Mouse (Mus musculus) MEL (cell line): ENCODE measurements around the gene Tomm20. TPM values are rescaled to one million over a fixed set of nuclear protein-coding genes. Genes with fewer than 3 reads are reported as not detected.

Experiments
- DNase-seq: peaks from one replicate; pipeline ENCODE4 v3.0.0; 2011; ENCODE audit warnings: low read depth, low spot score
- H3K27ac ChIP-seq: 2 replicates; pipeline ENCODE4 v1.5.1; 2012; ENCODE audit warnings: low read depth, mild to moderate bottlenecking, control low read depth, low read length, moderate library complexity; ENCODE audit not compliant: control insufficient read depth
- H3K27me3 ChIP-seq, 2 experiments: fragments of 150-350 bp in 1 of 2; sonication (generic) in 1 of 2; 2 replicates each; pipeline ENCODE4 v1.6.1; 2012; ENCODE audit warnings: low read length in 2 of 2, mild to moderate bottlenecking in 2 of 2, improper control_type of control experiment in 1 of 2, moderate library complexity in 1 of 2; ENCODE audit not compliant: insufficient read depth in 2 of 2, control insufficient read depth in 1 of 2
- H3K36me3 ChIP-seq, 2 experiments: 2 replicates each; pipeline ENCODE4 v1.6.1; 2012 to 2014; ENCODE audit warnings: low read length in 2 of 2, improper control_type of control experiment in 1 of 2, inconsistent platforms in 1 of 2, mild to moderate bottlenecking in 1 of 2; ENCODE audit not compliant: insufficient read depth in 2 of 2, control insufficient read depth in 1 of 2
- H3K4me1 ChIP-seq, 2 experiments: fragments of 150-350 bp in 1 of 2; sonication (generic) in 1 of 2; 2 replicates each; pipeline ENCODE4 v1.6.1; 2012; ENCODE audit warnings: low read length in 2 of 2, improper control_type of control experiment in 1 of 2, mild to moderate bottlenecking in 1 of 2; ENCODE audit not compliant: insufficient read depth in 2 of 2, control insufficient read depth in 1 of 2
- H3K4me3 ChIP-seq, 2 experiments: fragments of 150-350 bp in 1 of 2; sonication (generic) in 1 of 2; 2 replicates each; pipeline ENCODE4 v1.5.1; 2012; ENCODE audit warnings: low read depth in 2 of 2, low read length in 2 of 2, mild to moderate bottlenecking in 2 of 2, moderate library complexity in 2 of 2, control low read depth in 1 of 2, improper control_type of control experiment in 1 of 2; ENCODE audit not compliant: control insufficient read depth in 1 of 2, insufficient read depth in 1 of 2
- H3K79me2 ChIP-seq: 2 replicates; pipeline ENCODE4 v1.6.1; 2012; ENCODE audit warnings: mild to moderate bottlenecking, low read length, moderate library complexity; ENCODE audit not compliant: control insufficient read depth, poor library complexity, insufficient read depth
- H3K9ac ChIP-seq: 2 replicates; pipeline ENCODE4 v1.6.1; 2012; ENCODE audit warnings: low read depth, mild to moderate bottlenecking, control low read depth, low read length, moderate library complexity; ENCODE audit not compliant: control insufficient read depth, poor library complexity, severe bottlenecking
- H3K9me3 ChIP-seq: fragments of 150-350 bp; sonication (generic); replicated peaks from 2 replicates; pipeline ENCODE4 v1.6.1; 2012; ENCODE audit warnings: mild to moderate bottlenecking, low read length, improper control_type of control experiment, moderate library complexity; ENCODE audit not compliant: insufficient read depth
- BHLHE40 ChIP-seq: IDR thresholded peaks from 2 replicates; pipeline ENCODE4 v1.6.1; 2012; ENCODE audit warnings: low read depth, mild to moderate bottlenecking, inconsistent platforms, low read length, improper control_type of control experiment, borderline replicate concordance
- CHD1 ChIP-seq: IDR thresholded peaks from 2 replicates; pipeline ENCODE4 v1.6.1; 2012; ENCODE audit warnings: low read depth, mild to moderate bottlenecking, inconsistent platforms, low read length, improper control_type of control experiment
- CHD2 ChIP-seq: IDR thresholded peaks from 2 replicates; pipeline ENCODE4 v1.6.1; 2011; ENCODE audit warnings: low read length, improper control_type of control experiment
- CTCF ChIP-seq, 3 experiments: IDR thresholded peaks in 2 of 3; conservative IDR thresholded peaks in 1 of 3; 2 replicates each; pipeline ENCODE4 v1.5.1; 2011 to 2012; ENCODE audit warnings: low read length in 3 of 3, low read depth in 2 of 3, mild to moderate bottlenecking in 2 of 3, improper control_type of control experiment in 1 of 3, inconsistent platforms in 1 of 3, mixed read lengths in 1 of 3, moderate library complexity in 1 of 3; ENCODE audit not compliant: control insufficient read depth in 1 of 3, insufficient read depth in 1 of 3, poor library complexity in 1 of 3, severe bottlenecking in 1 of 3
- E2F4 ChIP-seq: IDR thresholded peaks from 2 replicates; pipeline ENCODE4 v1.6.1; 2011; ENCODE audit warnings: low read depth, low read length, improper control_type of control experiment, borderline replicate concordance
- ELF1 ChIP-seq: IDR thresholded peaks from 2 replicates; pipeline ENCODE4 v1.6.1; 2014; ENCODE audit warnings: low read depth, mild to moderate bottlenecking, inconsistent platforms, low read length, improper control_type of control experiment, moderate library complexity
- ETS1 ChIP-seq: IDR thresholded peaks from 2 replicates; pipeline ENCODE4 v1.6.1; 2012; ENCODE audit warnings: low read depth, mild to moderate bottlenecking, inconsistent platforms, low read length, improper control_type of control experiment, moderate library complexity
- GABPA ChIP-seq: IDR thresholded peaks from 2 replicates; pipeline ENCODE4 v1.6.1; 2012; ENCODE audit warnings: low read depth, mild to moderate bottlenecking, inconsistent platforms, low read length, improper control_type of control experiment, moderate library complexity
- GATA1 ChIP-seq: IDR thresholded peaks from 2 replicates; pipeline ENCODE4 v1.6.1; 2011; ENCODE audit warnings: low read depth, low read length, improper control_type of control experiment
- HCFC1 ChIP-seq: IDR thresholded peaks from 2 replicates; pipeline ENCODE4 v1.6.1; 2012; ENCODE audit warnings: low read depth, mild to moderate bottlenecking, inconsistent platforms, low read length, improper control_type of control experiment, moderate library complexity
- KAT2A ChIP-seq: conservative IDR thresholded peaks from 2 replicates; pipeline ENCODE4 v1.6.1; 2012; ENCODE audit warnings: low read depth, low read length, improper control_type of control experiment, inconsistent platforms
- MAFK ChIP-seq: IDR thresholded peaks from 2 replicates; pipeline ENCODE4 v1.6.1; 2011; ENCODE audit warnings: low read depth, mild to moderate bottlenecking, low read length, improper control_type of control experiment, borderline replicate concordance
- MAX ChIP-seq: IDR thresholded peaks from 2 replicates; pipeline ENCODE4 v1.6.1; 2011; ENCODE audit warnings: low read length, improper control_type of control experiment
- MAZ ChIP-seq: IDR thresholded peaks from 2 replicates; pipeline ENCODE4 v1.6.1; 2012; ENCODE audit warnings: low read depth, mild to moderate bottlenecking, inconsistent platforms, low read length, improper control_type of control experiment
- MEF2A ChIP-seq: IDR thresholded peaks from 2 replicates; pipeline ENCODE4 v1.6.1; 2014; ENCODE audit warnings: low read depth, mild to moderate bottlenecking, inconsistent platforms, low read length, improper control_type of control experiment; ENCODE audit not compliant: poor library complexity, insufficient replicate concordance, severe bottlenecking; ENCODE audit errors: extremely low read depth
- MYB ChIP-seq: IDR thresholded peaks from 2 replicates; pipeline ENCODE4 v1.6.1; 2011; ENCODE audit warnings: mild to moderate bottlenecking, low read depth, low read length, improper control_type of control experiment
- MYC ChIP-seq: IDR thresholded peaks from 2 replicates; pipeline ENCODE4 v1.6.1; 2011; ENCODE audit warnings: low read depth, mild to moderate bottlenecking, low read length, improper control_type of control experiment, moderate library complexity
- NELFE ChIP-seq: IDR thresholded peaks from 2 replicates; pipeline ENCODE4 v1.6.1; 2011; ENCODE audit warnings: low read depth, low read length, improper control_type of control experiment
- NRF1 ChIP-seq: IDR thresholded peaks from 2 replicates; pipeline ENCODE4 v1.6.1; 2014; ENCODE audit warnings: low read depth, mild to moderate bottlenecking, inconsistent platforms, low read length, improper control_type of control experiment, moderate library complexity; ENCODE audit not compliant: poor library complexity, insufficient read depth, severe bottlenecking
- POLR2A ChIP-seq, 2 experiments: IDR thresholded peaks; 2 replicates each; pipeline ENCODE4 v1.6.1; 2011 to 2012; ENCODE audit warnings: low read length in 2 of 2, mild to moderate bottlenecking in 2 of 2, control low read depth in 1 of 2, improper control_type of control experiment in 1 of 2, low read depth in 1 of 2, moderate library complexity in 1 of 2; ENCODE audit not compliant: control insufficient read depth in 1 of 2, insufficient read depth in 1 of 2, poor library complexity in 1 of 2
- POLR2AphosphoS2 ChIP-seq: IDR thresholded peaks from 2 replicates; pipeline ENCODE4 v1.6.1; 2011; ENCODE audit warnings: low read length, improper control_type of control experiment
- POLR2AphosphoS5 ChIP-seq: IDR thresholded peaks from 2 replicates; pipeline ENCODE4 v1.6.1; 2012; ENCODE audit warnings: low read depth, borderline replicate concordance, mild to moderate bottlenecking, inconsistent platforms, low read length, moderate library complexity, mixed read lengths
- RAD21 ChIP-seq: IDR thresholded peaks from 2 replicates; pipeline ENCODE4 v1.6.1; 2011; ENCODE audit warnings: mild to moderate bottlenecking, low read depth, low read length, improper control_type of control experiment
- RCOR1 ChIP-seq: IDR thresholded peaks from 2 replicates; pipeline ENCODE4 v1.6.1; 2012; ENCODE audit warnings: low read depth, mild to moderate bottlenecking, inconsistent platforms, low read length, improper control_type of control experiment
- SIN3A ChIP-seq: IDR thresholded peaks from 2 replicates; pipeline ENCODE4 v1.6.1; 2012; ENCODE audit warnings: low read length, improper control_type of control experiment, inconsistent platforms
- SMC3 ChIP-seq: IDR thresholded peaks from 2 replicates; pipeline ENCODE4 v1.6.1; 2011; ENCODE audit warnings: low read depth, low read length, improper control_type of control experiment
- TAL1 ChIP-seq: IDR thresholded peaks from 2 replicates; pipeline ENCODE4 v1.6.1; 2012; ENCODE audit warnings: mild to moderate bottlenecking, inconsistent platforms, low read length, moderate library complexity, mixed read lengths
- TBP ChIP-seq: IDR thresholded peaks from 2 replicates; pipeline ENCODE4 v1.8.0; 2011; ENCODE audit warnings: low read depth, low read length, improper control_type of control experiment
- TCF12 ChIP-seq: IDR thresholded peaks from 2 replicates; pipeline ENCODE4 v1.6.1; 2014; ENCODE audit warnings: low read depth, mild to moderate bottlenecking, inconsistent platforms, low read length, improper control_type of control experiment, moderate library complexity
- UBTF ChIP-seq: IDR thresholded peaks from 2 replicates; pipeline ENCODE4 v1.6.1; 2012; ENCODE audit warnings: low read depth, mild to moderate bottlenecking, inconsistent platforms, low read length, improper control_type of control experiment, moderate library complexity, borderline replicate concordance; ENCODE audit not compliant: insufficient read depth
- USF1 ChIP-seq: IDR thresholded peaks from 2 replicates; pipeline ENCODE4 v1.6.1; 2014; ENCODE audit warnings: low read depth, mild to moderate bottlenecking, inconsistent platforms, low read length, improper control_type of control experiment, moderate library complexity
- USF2 ChIP-seq, 2 experiments: IDR thresholded peaks; 2 replicates each; pipeline ENCODE4 v1.6.1; 2011 to 2012; ENCODE audit warnings: improper control_type of control experiment in 2 of 2, low read length in 2 of 2, borderline replicate concordance in 1 of 2, inconsistent platforms in 1 of 2, low read depth in 1 of 2, mild to moderate bottlenecking in 1 of 2; ENCODE audit not compliant: insufficient read depth in 1 of 2
- ZC3H11A ChIP-seq: IDR thresholded peaks from 2 replicates; pipeline ENCODE4 v1.6.1; 2012; ENCODE audit warnings: low read depth, mild to moderate bottlenecking, inconsistent platforms, low read length, improper control_type of control experiment
- ZKSCAN1 ChIP-seq: IDR thresholded peaks from 2 replicates; pipeline ENCODE4 v1.6.1; 2012; ENCODE audit warnings: low read depth, mild to moderate bottlenecking, inconsistent platforms, low read length, improper control_type of control experiment, moderate library complexity
- ZMIZ1 ChIP-seq: IDR thresholded peaks from 2 replicates; pipeline ENCODE4 v1.6.1; 2012; ENCODE audit warnings: low read depth, mild to moderate bottlenecking, inconsistent platforms, low read length, improper control_type of control experiment, moderate library complexity
- ZNF384 ChIP-seq: IDR thresholded peaks from 2 replicates; pipeline ENCODE4 v1.6.1; 2012; ENCODE audit warnings: low read depth, mild to moderate bottlenecking, inconsistent platforms, low read length, improper control_type of control experiment
- polyA plus RNA-seq, 2 experiments: library from polyadenylated mRNA; stranded (reverse) in 1 of 2; unstranded in 1 of 2; fragments of >175 nt in 1 of 2; fragments of >200 nt in 1 of 2; gene quantifications; 2 replicates each; pipeline versions ENCODE4 v1.2.1 to v1.2.4; 2012; ENCODE audit warnings: low replicate concordance in 2 of 2, low read depth in 1 of 2; ENCODE audit not compliant: insufficient read length in 2 of 2, insufficient read depth in 1 of 2, missing spikeins in 1 of 2
- total RNA-seq: library from RNA; depleted of rRNA; stranded (reverse); fragments of 300-350 nt; gene quantifications from 2 replicates; pipeline ENCODE4 v1.2.3, GENCODE M21; 2012

The Tomm20 gene
- total and polyA plus RNA-seq, 3 experiments = 676 to 886 TPM; not detected in 1

GRCm38 (mm10) chr8:126970579-126971313 is 25.1 kb upstream of the Tomm20 start, which contains the start of gene Rbm34:
Rbm34 (minus strand) TSS chr8:126971071.
- Histone ChIP-seq H3K27ac (peak within 1 kb of the TSS; percentile 56), H3K4me1 (peaks cover 4 to 6% of the 10 kb centered on the region in 2 experiments; a peak in 3 of 4 replicates)
- TF ChIP-seq MAFK (no peak), SIN3A (peak; percentile 99), GATA1 (no peak), TAL1 (no peak), POLR2AphosphoS5 (no peak), HCFC1 (peak; percentile 97), RAD21 (no peak), MAX (peak; percentile 72), NELFE (peak; percentile 96), ZMIZ1 (peak; percentile 80), ZC3H11A (no peak), TCF12 (peak; percentile 91), POLR2AphosphoS2 (peak; percentile 94), ZNF384 (no peak), KAT2A (peak; percentile 79; the same call in 1 of the 2 replicates), ETS1 (peak; percentile 68; the same call in 1 of the 2 replicates), E2F4 (no peak), UBTF (0 out of 2 replicates have a peak, but pooled peaks have one; percentile 57), MEF2A (no peak), RCOR1 (no peak), SMC3 (no peak), CHD2 (no peak), MYC (peak; percentile 94), USF2 (IDR thresholded peaks at IDR 0.05; ENCODE audit: borderline replicate concordance in 1 of 2, insufficient read depth in 1 of 2, low read depth in 1 of 2, low read length in 2 of 2) (no peak), CHD1 (no peak), ZKSCAN1 (no peak), USF1 (peak; percentile 47; the same call in 1 of the 2 replicates), BHLHE40 (no peak), MAZ (peak; percentile 91), ELF1 (peak; percentile 99), MYB (no peak), GABPA (no peak), POLR2A (IDR thresholded peaks at IDR 0.05; ENCODE audit: control insufficient read depth in 1 of 2, insufficient read depth in 1 of 2, low read depth in 1 of 2, low read length in 2 of 2, poor library complexity in 1 of 2) (peak; percentile 87 to 99), CTCF (IDR thresholded peaks at IDR 0.05 in 2 of 3, conservative IDR thresholded peaks at IDR 0.05 in 1 of 3; ENCODE audit: control insufficient read depth in 1 of 3, insufficient read depth in 1 of 3, low read depth in 2 of 3, low read length in 3 of 3, poor library complexity in 1 of 3, severe bottlenecking in 1 of 3) (0 out of 6 replicates have a peak, but pooled peaks of 1 of the 3 experiments have one; percentile 1), NRF1 (peak; percentile 69), TBP (peak; percentile 97)

More at GRCm38 (mm10) chr8:126970579-126971313, 25.1 kb upstream of the Tomm20 start, which contains the start of gene Rbm34:
- peak; percentile 98 for DNase-seq
- Histone ChIP-seq H3K79me2 (peaks cover 24% of the 10 kb centered on the region), H3K9ac (peak within 1 kb of the TSS; percentile 86), H3K36me3 (peaks cover 2 to 9% of the 10 kb centered on the region in 2 experiments; a peak in 3 of 4 replicates), H3K4me3 (peak within 1 kb of the TSS; percentile 67 to 76), H3K27me3 (no peaks in the 10 kb centered on the region), H3K9me3 (no peaks in the 10 kb centered on the region)
